Mouse (Mus musculus) heart, embryonic 13.5 days (tissue): Measurements from ENCODE around the gene Pkm. TPM values are rescaled to one million over a fixed set of nuclear protein-coding genes. Genes with fewer than 3 reads are reported as not detected.

Experiments used
- ATAC-seq: fragments of 200-750 bp; cut with Nextera tagmentation; 2 replicates; pipeline ENCODE4 v1.8.0; 2017; ENCODE audit warnings: moderate TSS enrichment; ENCODE audit not compliant: insufficient number of reproducible peaks, low FRiP score, low TSS enrichment; ENCODE audit errors: extremely low read depth
- H3K27ac ChIP-seq: fragments of 300-500 bp; sonication (generic); replicated peaks from 2 replicates; pipeline ENCODE4 v1.5.1; 2015; ENCODE audit warnings: moderate library complexity, mild to moderate bottlenecking, inconsistent platforms
- H3K27me3 ChIP-seq: fragments of 300-500 bp; sonication (generic); replicated peaks from 2 replicates; pipeline ENCODE4 v1.6.1; 2015; ENCODE audit warnings: mild to moderate bottlenecking, inconsistent platforms
- H3K36me3 ChIP-seq: fragments of 300-500 bp; sonication (generic); 2 replicates; pipeline ENCODE4 v1.6.1; 2015; ENCODE audit warnings: mild to moderate bottlenecking, inconsistent platforms
- H3K4me1 ChIP-seq: fragments of 300-500 bp; sonication (generic); 2 replicates; pipeline ENCODE4 v1.6.1; 2015; ENCODE audit warnings: inconsistent platforms
- H3K4me2 ChIP-seq: fragments of 300-500 bp; sonication (generic); 2 replicates; pipeline ENCODE4 v1.6.1; 2015; ENCODE audit warnings: inconsistent platforms, mild to moderate bottlenecking, moderate library complexity
- H3K4me3 ChIP-seq: fragments of 300-500 bp; sonication (generic); 2 replicates; pipeline ENCODE4 v1.5.1; 2015; ENCODE audit warnings: moderate library complexity, mild to moderate bottlenecking, inconsistent platforms
- H3K9ac ChIP-seq: fragments of 300-500 bp; sonication (generic); 2 replicates; pipeline ENCODE4 v1.6.1; 2015; ENCODE audit warnings: inconsistent platforms, mild to moderate bottlenecking, moderate library complexity
- H3K9me3 ChIP-seq: fragments of 300-500 bp; sonication (generic); 2 replicates; pipeline ENCODE4 v1.6.1; 2016; ENCODE audit warnings: inconsistent platforms
- whole genome bisulfite sequencing: fragments of 180-500 bp; shearing (Covaris S2); methylation state at CpG from one replicate; pipeline ENCODE4 v1.1.7; 2015; ENCODE audit warnings: mixed read lengths; 5-methylcytosine and 5-hydroxymethylcytosine counted together
- polyA plus RNA-seq: library from polyadenylated mRNA; unstranded; fragments of >200 nt; fragmentation: Nextera tagmentation; extraction: Ambion mirVana; gene quantifications from 2 replicates; pipeline ENCODE4 v1.2.1, GENCODE M21; 2015

Pkm gene
- polyA plus RNA-seq: 1,816 and 1,974 TPM in 2 replicates

DNA sequence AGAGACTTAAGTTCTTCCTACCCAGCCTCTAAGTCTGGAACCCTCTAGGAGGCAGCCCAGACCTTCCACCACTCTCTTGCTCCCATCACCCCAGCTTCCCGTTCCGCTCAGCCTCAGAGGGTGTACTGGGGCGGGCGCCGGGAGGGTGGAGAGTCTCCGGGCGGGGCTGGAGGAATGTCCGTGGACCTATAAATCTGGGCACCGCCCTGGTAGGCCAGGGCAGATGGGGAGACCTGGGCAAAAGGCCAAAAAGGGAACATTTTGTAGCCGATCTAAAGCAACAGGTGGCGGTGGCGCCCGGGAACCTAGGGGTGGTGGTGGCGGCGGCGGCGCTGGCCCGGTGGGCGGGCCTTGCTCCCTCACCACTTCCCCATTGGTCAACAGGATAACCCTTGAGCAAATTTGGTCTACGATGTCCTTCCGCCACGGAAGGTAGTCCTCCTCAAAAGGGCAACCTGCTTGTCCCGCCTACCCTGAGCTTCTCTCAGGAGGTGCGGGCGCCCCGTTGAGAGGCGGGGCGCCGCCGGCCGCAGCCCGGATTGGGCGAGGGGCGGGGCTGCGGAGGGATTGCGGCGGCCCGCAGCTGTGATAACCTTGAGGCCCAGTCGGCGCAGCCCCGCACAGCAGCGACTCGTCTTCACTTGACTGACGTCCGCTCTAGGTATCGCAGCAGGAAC is at the start of gene Pkm:
Pkm (plus strand) TSS at position 411 of the 677 bp plus-strand sequence.
- Histone ChIP-seq H3K4me3 (peak within 1 kb of the TSS; percentile 88), H3K4me1 (peaks cover 51% of the 10 kb centered on the region), H3K9ac (peak within 1 kb of the TSS; percentile 99), H3K27me3 (no peaks in the 10 kb centered on the region), H3K9me3 (no peaks in the 10 kb centered on the region), H3K4me2 (peak within 1 kb of the TSS; percentile 89), H3K36me3 (peaks cover 27% of the 10 kb centered on the region), H3K27ac (peak within 1 kb of the TSS; percentile 99)
- WGBS: under 1% methylated on average over 46 of the region's 46 CpGs
- peak; percentile 88 for ATAC-seq

DNA sequence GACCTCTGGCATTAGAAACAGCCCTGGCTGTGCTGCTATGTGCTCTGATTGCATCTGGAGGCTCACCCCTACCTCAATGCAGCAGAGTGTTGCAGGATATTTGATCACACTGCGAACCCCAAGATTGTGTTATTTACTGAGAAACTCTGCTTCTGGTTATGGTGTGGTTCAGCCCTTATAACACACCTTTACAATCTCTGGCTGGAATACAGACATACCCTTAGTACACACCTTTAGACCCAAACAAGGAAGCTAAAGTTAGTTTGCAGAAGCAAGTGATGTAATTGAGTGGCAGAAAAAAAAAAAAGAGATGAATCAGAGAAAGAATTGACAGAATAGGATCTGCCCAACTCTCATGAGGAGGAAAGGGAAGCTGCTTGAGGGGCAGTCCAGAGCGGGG is 45.2 kb upstream of the Pkm start:
- 82% methylated on average over 2 of the region's 2 CpGs for WGBS
- Histone ChIP-seq H3K4me1 (no peaks in the 10 kb centered on the region), H3K27ac (no peak overlapping the region), H3K9me3 (no peaks in the 10 kb centered on the region), H3K36me3 (no peaks in the 10 kb centered on the region), H3K4me3 (no peak overlapping the region), H3K9ac (no peak overlapping the region), H3K4me2 (no peak overlapping the region), H3K27me3 (0 out of 2 replicates have a peak, but pooled peaks cover 6% of the 10 kb centered on the region)
- ATAC-seq: no peak

DNA sequence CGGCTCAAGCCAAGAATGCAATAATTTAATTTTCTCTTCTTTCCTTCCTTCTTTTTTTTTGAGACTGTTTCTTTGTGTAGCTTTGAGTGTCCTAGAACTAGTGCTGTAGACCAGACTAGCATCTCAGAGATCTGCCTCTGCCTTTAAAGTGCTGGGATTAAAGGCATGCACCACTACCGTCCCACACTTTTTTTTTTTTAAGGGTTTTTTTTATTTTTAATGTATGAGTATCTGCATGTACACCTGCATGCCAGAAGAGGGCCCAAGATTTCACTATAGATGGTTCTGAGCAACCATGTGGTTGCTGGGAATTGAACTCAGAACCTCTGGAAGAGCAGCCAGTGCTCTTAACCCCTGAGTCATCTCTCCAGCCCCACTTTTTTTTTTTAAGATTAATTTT is 40.4 kb upstream of the Pkm start:
- no peak for ATAC-seq
- Histone ChIP-seq H3K4me3 (no peak overlapping the region), H3K9ac (no peak overlapping the region), H3K36me3 (no peaks in the 10 kb centered on the region), H3K4me2 (no peak overlapping the region), H3K27ac (no peak overlapping the region), H3K9me3 (no peaks in the 10 kb centered on the region), H3K4me1 (peaks cover 23% of the 10 kb centered on the region), H3K27me3 (0 out of 2 replicates have a peak, but pooled peaks cover 6% of the 10 kb centered on the region)
- WGBS: 78% methylated on average over 2 of the region's 2 CpGs

DNA sequence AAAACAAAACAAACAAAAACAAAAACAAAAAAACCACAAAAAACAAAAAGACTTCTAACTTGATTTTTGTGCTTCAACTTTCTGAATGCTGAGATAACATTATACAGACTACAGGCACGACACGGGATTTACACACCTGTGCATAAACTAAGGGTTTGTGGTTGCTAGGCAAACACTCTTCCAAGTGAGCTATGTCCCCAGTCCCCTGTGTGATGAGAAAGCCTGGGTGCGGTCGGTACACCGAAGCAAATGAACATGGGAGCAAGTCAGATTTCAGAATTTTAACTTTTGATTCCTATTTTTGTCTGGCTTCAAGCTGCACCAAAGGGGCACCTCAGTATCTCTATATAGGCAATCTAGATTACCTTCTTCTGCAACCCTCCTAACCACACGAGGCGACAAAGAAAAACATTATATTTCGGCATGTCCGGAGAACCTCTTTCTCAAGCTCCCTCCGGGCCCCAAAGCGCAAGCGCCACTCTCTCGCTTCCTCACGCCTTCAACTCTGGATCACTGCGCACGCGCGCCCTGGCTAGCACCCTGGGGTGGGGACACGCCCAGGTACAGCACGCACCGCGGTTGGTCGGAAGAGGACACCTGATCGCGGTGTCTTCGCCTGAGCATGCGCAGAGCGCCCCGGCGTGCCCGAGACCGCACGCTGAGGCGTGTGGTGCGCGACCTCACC is 39.4 kb upstream of the Pkm start, which contains the start of gene Parp6:
Parp6 (plus strand) TSS at position 663 of the 685 bp plus-strand sequence.
- 1% methylated on average over 33 of the region's 36 CpGs for WGBS
- Histone ChIP-seq H3K4me1 (peaks cover 23% of the 10 kb centered on the region), H3K4me3 (peak within 1 kb of the TSS; percentile 95), H3K9me3 (no peaks in the 10 kb centered on the region), H3K4me2 (peak within 1 kb of the TSS; percentile 82), H3K36me3 (peaks cover 3% of the 10 kb centered on the region; the same call in 1 of the 2 replicates), H3K27ac (peak within 1 kb of the TSS; percentile 94), H3K27me3 (0 out of 2 replicates have a peak, but pooled peaks cover 6% of the 10 kb centered on the region), H3K9ac (peak within 1 kb of the TSS; percentile 94)
- peak; percentile 100 for ATAC-seq

DNA sequence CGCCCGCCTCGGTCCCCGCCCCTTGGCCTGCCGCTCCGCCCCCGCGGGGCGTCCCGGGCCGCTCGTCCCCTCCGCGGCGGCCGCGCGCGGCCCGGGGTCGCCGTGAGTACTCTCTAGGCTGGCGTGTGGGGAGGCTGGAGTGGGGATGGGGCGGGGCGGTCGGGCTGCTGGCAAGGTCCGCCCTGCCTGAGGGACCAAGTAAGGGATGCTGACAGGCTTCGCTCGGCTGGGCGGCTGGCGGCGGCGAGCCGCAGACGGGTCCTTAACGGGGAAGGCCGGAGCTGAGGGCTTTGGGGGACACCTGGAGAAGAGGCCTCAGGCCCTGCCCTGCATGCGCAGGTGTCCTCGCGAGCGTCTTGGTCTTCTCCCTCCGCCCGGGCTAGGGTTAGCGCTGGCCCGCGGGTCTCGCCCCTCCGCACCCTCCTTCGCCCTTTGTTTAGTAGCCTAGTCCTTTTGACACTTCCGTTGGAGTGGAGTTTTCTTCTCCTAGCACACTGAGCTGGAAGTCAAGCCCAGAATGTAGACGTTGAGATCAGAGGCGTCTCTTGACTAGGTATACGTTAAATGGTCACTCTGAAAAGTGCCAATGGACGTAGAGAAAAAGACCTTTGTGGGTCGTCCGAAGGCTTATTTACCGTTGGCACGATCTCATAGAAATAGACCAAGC is 38.7 kb upstream of the Pkm start:
- peak overlapping the region; percentile 82 for H3K4me2 ChIP-seq
- H3K4me1 ChIP-seq: peaks cover 23% of the 10 kb centered on the region
- H3K27ac ChIP-seq: peak overlapping the region; percentile 94
- no peaks in the 10 kb centered on the region for H3K9me3 ChIP-seq
- H3K4me3 ChIP-seq: peak overlapping the region; percentile 95
- ATAC-seq: no peak
- peaks cover 10% of the 10 kb centered on the region for H3K36me3 ChIP-seq
- WGBS: under 1% methylated on average over 56 of the region's 58 CpGs
- no peaks in the 10 kb centered on the region for H3K27me3 ChIP-seq
- peak overlapping the region; percentile 94 for H3K9ac ChIP-seq

DNA sequence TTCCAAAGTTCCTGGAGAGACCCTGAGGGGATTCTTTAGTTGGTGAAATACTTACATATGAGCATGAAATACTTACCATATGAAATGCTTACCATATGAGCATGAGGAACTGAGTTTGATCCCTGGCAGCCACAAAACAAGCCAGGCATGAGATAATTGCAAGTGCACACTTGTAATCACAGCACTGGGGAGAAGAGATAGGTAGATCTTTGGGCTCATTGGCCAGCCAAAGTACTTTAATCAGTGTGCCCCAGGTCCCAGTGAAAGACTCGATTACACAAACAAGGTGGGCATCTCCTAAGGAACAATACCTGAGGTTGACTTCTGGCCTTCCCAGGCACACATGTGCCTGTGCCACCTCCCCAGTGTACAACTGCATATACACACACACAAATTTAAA is 17.8 kb upstream of the Pkm start:
- Histone ChIP-seq H3K9ac (no peak overlapping the region), H3K27me3 (no peaks in the 10 kb centered on the region), H3K4me1 (no peaks in the 10 kb centered on the region), H3K27ac (no peak overlapping the region), H3K4me3 (no peak overlapping the region), H3K4me2 (no peak overlapping the region), H3K36me3 (peaks cover 86% of the 10 kb centered on the region), H3K9me3 (no peaks in the 10 kb centered on the region)
- WGBS: 58% methylated on average over 1 of the region's 1 CpGs
- no peak for ATAC-seq

DNA sequence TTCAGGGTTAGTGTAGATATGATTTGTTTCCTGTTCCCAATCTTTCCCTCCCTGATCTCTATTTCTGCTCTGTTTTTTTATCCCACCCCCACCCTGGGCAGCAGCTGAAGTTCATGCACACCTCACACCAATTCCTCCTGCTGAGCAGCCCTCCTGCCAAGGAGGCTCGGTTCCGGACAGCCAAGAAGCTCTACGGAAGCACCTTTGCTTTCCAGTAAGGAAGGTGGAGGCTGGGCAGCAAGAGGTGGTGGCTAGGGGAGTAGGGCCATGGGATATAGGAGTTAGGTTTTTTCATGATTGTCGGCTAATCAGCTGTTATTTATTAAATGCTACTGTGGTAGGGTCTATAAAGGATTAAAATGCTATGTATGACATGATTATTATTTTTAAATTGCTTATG is 16.2 kb upstream of the Pkm start:
- no peak for ATAC-seq
- WGBS: 86% methylated on average over 4 of the region's 4 CpGs
- no peaks in the 10 kb centered on the region for H3K4me1 ChIP-seq
- H3K4me3 ChIP-seq: no peak overlapping the region
- no peak overlapping the region for H3K4me2 ChIP-seq
- H3K9me3 ChIP-seq: no peaks in the 10 kb centered on the region
- H3K27me3 ChIP-seq: no peaks in the 10 kb centered on the region
- no peak overlapping the region for H3K27ac ChIP-seq
- no peak overlapping the region for H3K9ac ChIP-seq
- peaks cover 79% of the 10 kb centered on the region for H3K36me3 ChIP-seq

DNA sequence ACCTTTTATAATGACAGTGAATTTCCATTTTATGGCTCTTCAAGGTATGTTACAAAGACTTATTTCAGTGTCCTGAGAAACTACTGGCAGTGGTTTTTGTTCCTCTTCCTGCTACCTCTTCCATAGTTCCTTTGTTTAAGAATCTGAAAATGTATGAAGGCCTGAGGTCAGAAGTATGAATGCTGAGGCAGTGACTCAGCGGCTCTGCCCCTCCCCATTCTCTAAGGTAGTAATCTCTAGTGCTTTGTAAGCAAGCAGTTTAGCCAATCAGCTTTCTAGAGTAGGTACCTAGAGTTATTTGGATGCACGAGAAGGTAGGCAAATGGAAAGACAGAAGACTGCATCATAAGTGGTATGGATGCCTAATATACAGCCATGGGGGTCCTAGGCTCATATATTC is 14.8 kb upstream of the Pkm start:
- Histone ChIP-seq H3K27me3 (no peaks in the 10 kb centered on the region), H3K27ac (no peak overlapping the region), H3K9ac (no peak overlapping the region), H3K4me1 (no peaks in the 10 kb centered on the region), H3K9me3 (no peaks in the 10 kb centered on the region), H3K4me2 (no peak overlapping the region), H3K36me3 (peaks cover 69% of the 10 kb centered on the region), H3K4me3 (no peak overlapping the region)
- no peak for ATAC-seq
- 83% methylated on average over 2 of the region's 2 CpGs for WGBS

DNA sequence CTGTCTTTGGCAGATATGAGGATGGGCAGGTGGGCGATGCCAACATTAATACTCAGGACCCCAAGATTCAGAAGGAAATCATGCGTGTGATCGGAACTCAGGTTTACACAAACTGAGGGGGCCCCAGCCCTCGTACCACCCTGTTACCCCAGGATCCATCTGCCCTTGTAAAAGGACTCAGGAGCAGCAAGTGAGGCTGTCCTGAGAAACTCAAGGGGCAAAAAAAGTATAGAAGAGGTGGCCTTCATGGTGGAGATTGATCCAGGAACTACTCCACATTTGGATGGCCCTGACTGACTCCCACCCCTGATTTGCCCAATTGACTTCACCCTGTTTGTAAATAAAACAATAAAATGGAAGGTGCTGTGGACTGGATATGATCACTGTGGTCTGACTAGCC is 6.3 kb upstream of the Pkm start:
- no peak for ATAC-seq
- 91% methylated on average over 4 of the region's 4 CpGs for WGBS
- no peak overlapping the region for H3K4me3 ChIP-seq
- peaks cover 9% of the 10 kb centered on the region; the same call in 1 of the 2 replicates for H3K4me1 ChIP-seq
- H3K27ac ChIP-seq: no peak overlapping the region
- H3K9ac ChIP-seq: no peak overlapping the region
- H3K4me2 ChIP-seq: no peak overlapping the region
- H3K9me3 ChIP-seq: no peaks in the 10 kb centered on the region
- H3K36me3 ChIP-seq: peaks cover 50% of the 10 kb centered on the region
- H3K27me3 ChIP-seq: no peaks in the 10 kb centered on the region

DNA sequence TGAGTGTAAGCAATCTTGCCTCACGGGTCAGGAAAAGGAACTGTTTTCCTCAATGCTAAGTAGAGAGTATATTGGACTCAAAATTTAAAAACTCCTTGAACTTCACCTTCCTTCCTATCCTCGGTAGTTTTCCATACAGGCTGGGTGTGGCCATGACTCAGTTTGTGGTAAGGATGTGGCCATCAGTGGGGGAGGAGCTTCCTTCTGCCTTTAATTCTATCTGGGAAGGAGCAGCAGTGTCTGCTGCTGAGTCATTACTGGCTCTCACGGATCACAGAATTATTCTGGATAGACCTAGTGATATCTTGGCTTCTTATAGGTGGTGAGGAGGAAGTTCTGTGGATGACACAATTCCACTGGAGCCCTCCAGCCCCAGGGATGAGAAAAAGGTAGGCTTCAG is 2.8 kb upstream of the Pkm start:
- whole genome bisulfite sequencing: 17% methylated on average over 3 of the region's 3 CpGs
- Histone ChIP-seq H3K27ac (no peak overlapping the region; the same call in 1 of the 2 replicates), H3K4me1 (peaks cover 25% of the 10 kb centered on the region), H3K4me3 (no peak overlapping the region), H3K9ac (no peak overlapping the region), H3K27me3 (no peaks in the 10 kb centered on the region), H3K4me2 (no peak overlapping the region; the same call in 1 of the 2 replicates), H3K36me3 (peaks cover 35% of the 10 kb centered on the region), H3K9me3 (no peaks in the 10 kb centered on the region)
- no peak for ATAC-seq

DNA sequence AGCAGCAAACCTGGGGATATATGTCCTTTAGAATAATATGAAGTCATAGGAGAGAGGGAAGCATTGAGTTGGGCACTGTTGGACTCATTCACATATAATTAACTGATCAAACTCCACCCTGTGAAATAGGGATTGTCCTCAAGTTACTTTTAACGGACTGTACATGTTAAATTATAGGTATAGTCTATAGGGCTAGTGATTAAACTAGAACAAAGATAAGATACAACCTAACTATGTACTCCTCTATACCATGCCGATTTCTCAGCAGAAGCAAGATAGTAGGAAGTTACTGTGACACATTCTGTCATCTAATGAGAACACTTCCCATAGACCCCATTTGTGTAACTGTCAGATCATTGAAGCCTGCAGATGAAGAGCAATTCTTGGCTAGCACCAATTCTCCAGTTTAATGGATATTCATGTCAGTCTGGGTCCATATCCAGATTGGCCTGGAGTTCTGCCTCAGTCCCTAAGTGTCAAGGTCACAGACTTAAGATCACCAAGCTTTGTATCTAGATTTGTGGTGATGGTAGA is 1.7 kb upstream of the Pkm start:
- H3K4me1 ChIP-seq: peaks cover 35% of the 10 kb centered on the region
- H3K9me3 ChIP-seq: no peaks in the 10 kb centered on the region
- WGBS: 69% methylated on average over 2 of the region's 2 CpGs
- H3K4me3 ChIP-seq: no peak overlapping the region
- H3K4me2 ChIP-seq: no peak overlapping the region
- no peak overlapping the region for H3K27ac ChIP-seq
- H3K27me3 ChIP-seq: no peaks in the 10 kb centered on the region
- ATAC-seq: no peak
- H3K36me3 ChIP-seq: peaks cover 27% of the 10 kb centered on the region
- no peak overlapping the region for H3K9ac ChIP-seq
